Mouse (Mus musculus) monocyte, adult 2 months (primary cell): ENCODE results near the gene Cyp4f39.

ENCODE experiments used
- DNase-seq, 2 experiments: peaks; one replicate each; pipeline ENCODE4 v3.0.0; 2022; ENCODE audit warnings: low spot score in 2 of 2, low read depth in 1 of 2

Cyp4f39 gene

GRCm38 (mm10) chr17:32452482-32452881, at the start of gene Cyp4f39:
Gene Cyp4f39 (plus strand): TSS chr17:32452723.
- DNase-seq: no peak

GRCm38 (mm10) chr17:32402779-32403157, 49.8 kb upstream of the Cyp4f39 start:
- no peak for DNase-seq

GRCm38 (mm10) chr17:32403417-32403816, 49.1 kb upstream of the Cyp4f39 start, which contains the start of gene Rasal3:
Gene Rasal3 (minus strand): TSS chr17:32403583.
- DNase-seq: no peak

GRCm38 (mm10) chr17:32411898-32412297, 40.6 kb upstream of the Cyp4f39 start:
- DNase-seq: no peak

GRCm38 (mm10) chr17:32415417-32416020, 37.0 kb upstream of the Cyp4f39 start:
- no peak for DNase-seq

- no peak for DNase-seq
These were observed 35.8 kb upstream of the Cyp4f39 start for GRCm38 (mm10) chr17:32416771-32417170.

GRCm38 (mm10) chr17:32419989-32420388, 32.5 kb upstream of the Cyp4f39 start:
- no peak for DNase-seq

GRCm38 (mm10) chr17:32420781-32421180, 31.7 kb upstream of the Cyp4f39 start:
- DNase-seq: no peak

- no peak for DNase-seq
These were observed 28.5 kb upstream of the Cyp4f39 start, which contains the start of gene Pglyrp2 for GRCm38 (mm10) chr17:32424034-32424433. Gene Pglyrp2 (minus strand): TSS chr17:32424167.

- DNase-seq: no peak
These were observed 25.9 kb upstream of the Cyp4f39 start for GRCm38 (mm10) chr17:32426610-32427009.

- no peak for DNase-seq
These were observed 20.6 kb upstream of the Cyp4f39 start for GRCm38 (mm10) chr17:32431972-32432371.

- DNase-seq: no peak
These were observed 18.2 kb upstream of the Cyp4f39 start for GRCm38 (mm10) chr17:32434324-32434723.

GRCm38 (mm10) chr17:32435151-32435550, 17.4 kb upstream of the Cyp4f39 start:
- DNase-seq: no peak

- DNase-seq: no peak
These were observed 15.4 kb upstream of the Cyp4f39 start for GRCm38 (mm10) chr17:32437106-32437505.

GRCm38 (mm10) chr17:32443245-32443644, 9.3 kb upstream of the Cyp4f39 start:
- DNase-seq: no peak

GRCm38 (mm10) chr17:32445016-32445415, 7.5 kb upstream of the Cyp4f39 start:
- no peak for DNase-seq

GRCm38 (mm10) chr17:32447195-32447594, 5.3 kb upstream of the Cyp4f39 start:
- no peak for DNase-seq

GRCm38 (mm10) chr17:32449042-32449441, 3.5 kb upstream of the Cyp4f39 start:
- no peak for DNase-seq

GRCm38 (mm10) chr17:32450844-32451537, 1.5 kb upstream of the Cyp4f39 start:
- DNase-seq: no peak

- no peak for DNase-seq
These were observed 1.7 kb downstream of the Cyp4f39 start for GRCm38 (mm10) chr17:32454188-32454587.

- DNase-seq: no peak
These were observed 2.5 kb downstream of the Cyp4f39 start for GRCm38 (mm10) chr17:32454997-32455396.

- no peak for DNase-seq
These were observed 16.0 kb downstream of the Cyp4f39 start for GRCm38 (mm10) chr17:32468494-32468893.

GRCm38 (mm10) chr17:32470795-32471194, 18.3 kb downstream of the Cyp4f39 start:
- no peak for DNase-seq
